Mouse (Mus musculus): Measurements from ENCODE around the gene Zbtb8b. TPM values are rescaled to one million over a fixed set of nuclear protein-coding genes. Genes with fewer than 3 reads are reported as not detected.
"Not testable (repeated sequence)": the region's sequence is repeated elsewhere in the genome, so short reads cannot be mapped to it uniquely, and the experiment has no call there.

The Zbtb8b gene
- total RNA-seq (2021), result 1 to 10 TPM; 4.4 to 5.1 TPM
- long read RNA-seq, partial matches to known transcripts, result 0 of 1 reads
- long read RNA-seq, other reads (novel, unspliced or antisense), result 1 of 1 reads

DNA sequence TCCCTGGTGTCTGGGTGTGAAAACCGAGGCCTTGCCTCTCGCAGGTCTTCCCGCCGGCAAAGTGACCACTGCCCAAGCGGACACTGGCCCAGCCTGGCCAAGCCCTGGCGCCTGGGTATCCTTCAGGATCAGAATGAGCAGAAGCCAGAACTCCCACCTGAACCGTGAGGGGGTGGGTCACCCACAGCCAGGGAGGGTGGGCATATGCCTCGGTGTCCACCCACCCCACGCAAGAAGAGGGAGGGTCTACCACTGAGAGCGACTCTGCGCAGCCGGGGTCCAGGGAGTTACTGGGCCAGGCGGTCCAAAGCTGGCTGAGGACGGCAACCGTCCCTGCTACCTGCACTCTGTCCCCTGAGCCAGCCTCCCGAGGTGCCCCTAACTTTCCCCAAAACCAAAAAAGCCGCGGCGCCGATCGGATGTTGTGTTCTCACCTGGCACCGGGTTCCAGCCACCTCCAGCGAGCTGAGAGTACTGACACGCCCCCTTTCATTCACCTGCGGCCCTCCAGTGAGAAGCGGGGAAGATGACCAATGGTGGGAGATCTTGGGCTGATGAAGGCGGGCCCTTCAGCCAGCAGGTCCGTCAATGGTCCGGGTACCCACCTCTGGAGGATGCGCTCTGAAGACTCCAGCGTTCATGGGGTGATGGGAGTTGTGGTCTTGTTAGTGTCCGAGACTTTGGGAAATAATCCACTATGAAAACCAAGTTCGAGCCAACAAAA lies at the start of gene Zbtb8b:
Zbtb8b (minus strand) TSS at position 514 of the 724 bp plus-strand sequence.
- DNase-seq (ENCODE audit: low spot score in 2 of 2), result peak; percentile 74 to 81

- DNase-seq (ENCODE audit: low spot score in 2 of 2), result no peak
These were observed 40.4 kb upstream of the Zbtb8b start for GRCm38 (mm10) chr4:129481090-129481489.

DNA sequence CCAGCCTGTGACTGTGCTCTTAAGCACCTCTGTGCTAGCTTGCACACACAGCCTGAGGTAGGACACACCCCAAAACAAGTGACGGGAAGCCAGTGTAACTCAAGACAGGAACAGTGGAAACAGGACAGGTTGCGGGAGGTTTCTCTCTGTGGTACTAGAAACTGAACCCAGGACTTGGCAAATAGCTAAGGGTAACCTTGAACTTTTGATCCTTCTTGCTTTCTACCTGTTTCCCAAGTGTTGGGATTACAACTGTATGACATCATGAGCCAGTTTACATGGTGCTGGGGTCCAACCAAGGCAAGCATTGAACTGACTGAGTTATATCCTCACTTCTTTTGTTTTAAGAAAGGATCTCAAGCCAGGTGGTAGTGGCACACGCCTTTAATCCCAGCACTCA lies 39.2 kb upstream of the Zbtb8b start:
- no peak for DNase-seq (ENCODE audit: low spot score in 2 of 2)

DNA sequence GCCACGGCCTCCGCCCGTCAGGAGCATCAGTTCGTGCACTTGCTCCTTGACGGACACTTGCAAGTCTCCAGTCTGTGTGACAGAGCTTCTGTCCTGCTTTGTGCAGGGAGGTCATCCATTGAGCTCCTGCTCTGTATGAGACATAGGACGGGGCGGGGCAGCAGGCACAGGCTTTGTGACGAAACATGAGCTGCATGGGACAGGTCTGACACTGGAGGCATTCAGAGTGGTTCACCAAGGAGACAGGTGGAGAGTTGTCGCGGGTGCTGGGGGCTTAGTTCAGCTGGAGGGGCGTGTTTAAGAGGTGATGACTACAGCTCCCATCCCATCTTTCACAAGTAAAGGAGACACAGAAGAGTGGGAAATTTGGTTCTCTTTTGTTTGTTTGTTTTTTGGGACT lies 35.4 kb upstream of the Zbtb8b start:
- DNase-seq (ENCODE audit: low spot score in 2 of 2), result no peak

DNA sequence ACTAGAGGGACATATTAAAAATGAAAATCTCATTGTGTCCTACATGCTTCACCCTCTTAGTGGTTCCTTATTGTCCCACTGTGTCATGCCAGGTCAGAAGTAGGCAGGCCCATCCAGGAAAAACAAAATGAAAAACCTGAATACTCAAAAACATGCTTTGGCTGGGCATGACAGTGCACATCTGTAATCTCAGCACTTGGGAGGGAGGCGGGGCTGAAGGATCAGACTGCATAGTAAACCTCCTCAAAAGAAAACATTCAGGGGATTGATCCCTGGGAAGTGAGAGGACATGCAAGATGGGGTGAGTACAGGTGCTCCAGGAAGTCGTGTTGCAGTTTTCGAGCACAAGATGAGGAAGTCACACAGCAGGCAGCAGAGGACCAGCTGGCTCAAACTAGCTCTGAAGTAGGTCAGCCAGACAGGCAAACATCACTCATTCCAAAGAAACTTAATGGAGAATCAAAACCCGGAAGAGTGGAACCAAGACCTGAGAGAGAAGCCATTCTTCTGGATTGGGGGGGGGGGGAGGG lies 23.7 kb upstream of the Zbtb8b start:
- no peak for DNase-seq (ENCODE audit: low spot score in 2 of 2)

DNA sequence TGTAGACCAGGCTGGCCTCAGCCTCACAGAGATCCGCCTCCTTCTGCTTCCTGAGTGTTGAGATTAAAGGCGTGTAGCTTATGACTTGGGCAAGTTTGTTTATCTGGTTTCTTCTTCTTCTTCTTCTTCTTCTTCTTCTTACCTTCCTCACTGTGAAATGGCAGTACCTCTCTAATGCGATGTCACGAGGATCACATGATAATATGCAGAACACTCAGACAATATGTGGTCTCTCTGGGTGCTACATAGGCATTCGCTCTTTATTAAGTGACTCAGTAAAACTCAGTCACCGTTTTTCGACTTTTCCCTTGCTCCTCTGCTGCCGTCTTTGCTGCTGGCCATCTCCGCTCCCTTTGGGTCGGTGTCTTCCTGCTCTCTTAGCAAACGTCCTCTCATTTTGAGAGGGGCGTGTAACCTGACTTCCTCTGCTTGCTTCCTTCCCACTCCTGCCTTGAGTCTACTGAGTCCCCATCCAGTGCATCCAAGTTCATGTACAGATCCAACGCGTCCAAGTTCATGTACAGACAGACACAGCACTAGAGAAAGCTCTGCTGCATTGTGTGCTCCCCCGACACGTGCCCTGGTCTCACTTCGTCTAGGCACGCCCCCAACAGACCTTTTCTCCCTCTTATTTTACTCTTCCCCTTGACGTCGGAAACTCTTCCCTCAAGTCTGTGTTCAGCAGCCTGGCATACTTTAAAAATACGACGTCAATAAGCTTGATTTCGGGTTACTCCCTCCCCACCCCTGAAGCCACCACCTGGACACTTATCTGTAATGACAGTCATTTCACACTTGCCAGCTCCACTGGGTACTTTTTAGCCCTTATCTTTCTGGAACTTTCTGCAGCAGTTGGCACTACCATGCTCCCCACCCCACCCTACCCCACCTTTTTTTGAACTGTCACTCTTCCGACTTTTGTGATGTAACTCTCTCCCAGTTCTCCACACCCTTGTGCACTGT lies 22.7 kb upstream of the Zbtb8b start:
- DNase-seq (ENCODE audit: low spot score in 2 of 2), result no peak

- DNase-seq (ENCODE audit: low spot score in 2 of 2), result no peak
These were observed 21.5 kb upstream of the Zbtb8b start for GRCm38 (mm10) chr4:129462118-129462517.

- DNase-seq (ENCODE audit: low spot score in 2 of 2), result peak; percentile 99
These were observed 20.7 kb upstream of the Zbtb8b start, which contains the start of gene Bsdc1 for GRCm38 (mm10) chr4:129461183-129461960. TSS of gene Bsdc1 (plus strand) at chr4:129461581.

GRCm38 (mm10) chr4:129460827-129461182 lies 20.2 kb upstream of the Zbtb8b start:
- DNase-seq (ENCODE audit: low spot score in 2 of 2), result no peak

GRCm38 (mm10) chr4:129459726-129460125 lies 19.1 kb upstream of the Zbtb8b start:
- DNase-seq (ENCODE audit: low spot score in 2 of 2), result no peak

DNA sequence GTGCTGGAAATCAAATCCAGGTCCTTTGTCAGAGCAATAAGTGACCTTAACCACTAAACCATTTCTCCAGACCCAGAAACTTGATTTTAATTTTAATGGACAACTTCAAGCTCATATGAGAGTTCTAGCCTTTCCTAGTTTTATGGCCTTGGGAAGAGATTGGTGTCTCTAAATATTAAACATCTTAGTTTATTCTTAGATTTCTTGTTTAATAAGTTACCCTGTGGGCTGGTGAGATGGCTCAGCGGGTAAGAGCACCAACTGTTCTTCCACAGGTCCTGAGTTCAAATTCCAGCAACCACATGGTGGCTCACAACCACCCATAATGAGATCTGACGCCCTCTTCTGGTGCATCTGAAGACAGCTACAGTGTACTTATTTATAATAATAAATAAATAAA lies 16.7 kb upstream of the Zbtb8b start:
- not testable (repeated sequence) for DNase-seq (ENCODE audit: low spot score in 2 of 2)

DNA sequence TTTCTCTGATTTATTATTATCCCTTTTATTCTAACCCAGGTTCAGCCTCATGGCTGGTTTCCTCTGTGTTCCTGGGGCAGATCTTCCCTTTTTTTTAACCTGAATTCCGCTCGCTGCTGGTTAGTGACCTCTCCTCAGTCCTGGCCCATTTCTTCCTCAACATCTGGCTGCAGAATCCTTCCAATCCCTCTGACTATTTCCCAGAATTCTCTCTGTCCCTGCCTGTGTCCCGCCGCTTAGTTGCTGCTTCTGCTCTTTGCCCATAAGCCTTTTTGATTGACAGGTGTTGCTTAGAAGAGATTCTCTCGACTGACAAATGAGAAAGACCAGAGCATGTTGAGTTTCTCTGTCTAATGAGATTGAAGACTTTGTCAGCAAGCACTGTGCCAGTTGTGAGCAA lies 15.5 kb upstream of the Zbtb8b start:
- DNase-seq (ENCODE audit: low spot score in 2 of 2), result no peak

DNA sequence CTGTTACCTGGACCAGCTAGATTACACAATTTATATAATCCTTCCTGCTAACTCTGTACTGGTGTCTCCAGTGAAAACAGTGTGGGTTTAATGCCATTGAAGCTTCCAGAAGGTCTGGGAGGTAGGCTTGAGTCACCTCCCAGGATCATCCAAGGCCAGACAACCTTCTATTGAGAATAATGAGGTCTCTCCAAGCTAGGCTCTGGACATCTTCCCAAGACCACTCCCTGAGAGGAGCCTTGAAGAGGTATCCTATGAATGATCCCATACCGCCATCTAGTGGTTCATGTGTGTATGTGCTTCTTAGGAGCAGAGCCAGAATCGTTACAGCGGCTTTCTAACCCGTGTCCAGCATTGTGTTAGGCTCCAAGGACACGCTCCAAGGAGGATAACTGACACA lies 14.6 kb upstream of the Zbtb8b start:
- peak; percentile 59 to 69 for DNase-seq (ENCODE audit: low spot score in 2 of 2)

DNA sequence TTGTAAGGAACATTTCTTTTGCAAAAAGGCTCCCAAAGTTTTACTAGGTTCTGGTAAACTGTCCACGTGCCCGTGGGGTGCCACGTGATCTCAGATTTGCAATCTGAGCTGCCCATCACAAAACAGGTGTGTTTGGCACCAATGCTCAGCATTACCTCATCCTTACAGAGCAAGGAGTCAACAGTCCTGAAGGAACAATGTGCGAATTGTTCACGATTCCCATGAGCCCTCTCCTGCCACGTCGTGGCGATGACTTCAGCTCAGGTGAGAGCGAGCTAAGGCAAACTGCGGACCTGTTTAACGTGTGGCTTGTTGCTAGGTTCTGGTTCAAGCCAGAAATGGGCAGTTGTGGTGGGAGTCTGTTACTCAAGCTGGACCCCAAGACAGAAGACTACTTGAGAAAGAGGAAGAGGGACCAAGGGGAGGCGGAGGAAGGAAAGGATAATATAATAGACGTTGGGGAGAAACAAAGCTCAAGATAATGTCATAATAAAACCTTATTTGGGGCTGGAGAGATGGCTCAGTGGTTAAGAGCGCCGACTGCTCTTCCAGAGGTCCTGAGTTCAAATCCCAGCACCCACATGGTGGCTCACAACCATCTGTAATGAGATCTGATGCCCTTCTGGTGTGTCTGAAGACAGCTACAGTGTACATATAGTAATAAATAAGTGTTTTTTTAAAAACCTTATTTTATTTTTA lies 11.0 kb upstream of the Zbtb8b start:
- no peak for DNase-seq (ENCODE audit: low spot score in 2 of 2)

DNA sequence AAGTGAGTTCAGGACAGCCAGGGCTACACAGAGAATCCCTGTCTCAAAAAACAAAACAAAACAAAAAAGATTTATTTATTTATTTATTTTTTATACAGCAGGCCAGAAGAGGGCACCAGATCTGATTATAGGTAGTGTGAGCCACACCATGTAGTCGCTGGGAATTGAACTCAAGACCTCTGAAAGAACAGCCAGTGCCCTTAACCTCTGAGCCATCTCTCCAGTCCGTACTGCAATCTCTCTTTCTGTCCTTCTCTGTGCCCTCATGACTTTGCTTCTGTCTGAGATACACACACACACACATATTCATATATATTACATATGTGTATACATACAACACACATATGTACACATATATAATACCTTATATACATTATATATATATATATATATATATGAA lies 10.2 kb upstream of the Zbtb8b start:
- no peak for DNase-seq (ENCODE audit: low spot score in 2 of 2)

DNA sequence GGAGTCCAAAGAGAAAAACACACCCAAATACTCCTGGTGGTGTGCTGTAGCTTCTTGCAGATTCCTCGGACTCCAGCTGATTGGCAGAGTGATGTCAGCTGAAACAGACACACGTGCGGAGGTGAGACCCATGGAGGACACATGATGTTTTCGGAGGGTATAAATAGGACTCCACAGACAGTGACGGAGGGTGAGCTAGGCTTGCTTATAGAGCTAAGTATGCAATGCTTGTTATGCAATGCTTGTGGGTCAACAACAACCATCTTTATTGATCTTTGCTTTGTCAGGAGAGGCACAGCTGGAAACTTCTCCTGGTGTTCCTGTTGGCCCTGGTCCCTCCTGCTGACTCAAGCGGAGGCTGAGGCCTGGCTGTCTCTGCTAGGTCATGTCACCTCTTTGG lies 8.1 kb upstream of the Zbtb8b start:
- no peak for DNase-seq (ENCODE audit: low spot score in 2 of 2)

- no peak for DNase-seq (ENCODE audit: low spot score in 2 of 2)
These were observed 7.3 kb upstream of the Zbtb8b start for GRCm38 (mm10) chr4:129447778-129448563.

- DNase-seq (ENCODE audit: low spot score in 2 of 2), result no peak
These were observed 6.7 kb upstream of the Zbtb8b start for GRCm38 (mm10) chr4:129447360-129447759.

GRCm38 (mm10) chr4:129441145-129441544 lies 492 bp upstream of the Zbtb8b start:
- DNase-seq (ENCODE audit: low spot score in 2 of 2), result no peak

DNA sequence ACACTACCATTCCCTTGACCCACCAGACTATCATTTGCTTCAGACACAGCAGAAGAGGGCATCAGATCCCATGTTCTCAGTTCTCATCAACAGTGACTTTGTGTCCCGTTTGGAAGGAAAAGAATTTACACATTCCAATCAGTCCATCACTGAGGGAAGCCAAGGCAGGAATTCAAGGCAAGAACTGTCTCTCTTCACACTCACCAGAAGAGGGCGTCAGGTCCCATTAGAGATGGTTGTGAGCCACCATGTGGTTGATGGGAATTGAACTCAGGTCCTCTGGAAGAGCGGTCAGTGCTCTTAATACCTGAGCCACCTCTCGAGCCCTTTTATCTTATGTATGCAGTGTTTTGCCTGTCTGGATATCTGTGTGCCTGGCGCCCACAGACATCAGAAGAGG lies 22.3 kb downstream of the Zbtb8b start:
- DNase-seq (ENCODE audit: low spot score in 2 of 2), result no peak
